8 mouse cellular contexts compared by ENCODE assay signal in the genomic region with DNA sequence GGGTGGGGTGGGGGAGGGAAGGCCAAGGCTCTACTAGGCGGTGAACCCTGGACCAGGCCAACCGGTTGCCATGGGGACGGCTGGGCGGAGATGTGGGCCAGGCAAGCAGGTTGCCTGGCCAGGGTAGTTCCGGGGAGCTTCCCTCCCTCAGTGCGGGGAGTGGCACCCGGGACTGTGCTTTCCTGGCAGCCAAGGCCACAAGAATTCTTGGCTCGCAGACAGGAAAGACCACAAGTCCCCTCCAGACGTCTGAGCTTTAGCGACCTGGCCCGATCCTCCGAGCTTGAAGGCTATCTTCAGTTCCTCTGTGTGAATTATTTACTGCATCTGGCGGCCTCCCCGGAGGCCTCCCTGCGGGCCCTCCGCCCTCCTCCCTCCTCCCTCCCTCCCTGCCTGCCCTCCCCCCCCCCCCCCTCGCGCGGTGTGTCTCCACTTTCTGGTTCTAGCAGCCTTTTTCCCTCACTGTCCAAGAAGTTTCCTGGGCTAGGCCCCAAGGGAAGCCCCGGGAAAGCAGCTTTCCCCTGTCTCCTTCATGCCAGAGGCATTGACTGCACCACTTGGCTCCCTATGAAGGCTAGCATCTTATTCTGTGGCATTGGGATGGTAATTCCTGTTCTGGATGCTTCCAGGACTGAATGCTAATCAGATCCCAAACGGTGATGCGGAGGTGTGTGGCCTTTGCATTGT. TPM values are rescaled to one million over a fixed set of nuclear protein-coding genes. Genes with fewer than 3 reads are reported as not detected.
DNase-seq lines count a peak whose midpoint lies in the region; ATAC-seq lines count a peak whose summit lies in the region.

No protein-coding gene starts in this region.

- DNase-seq in cerebellum, adult 11-12 months: no peak
- DNase-seq in adrenal gland, adult 8-10 months: peak; percentile 71
- DNase-seq in forelimb bud, embryonic 11.5 days (ENCODE audit: low read depth, low spot score): peak; percentile 45
- peak; percentile 85 for DNase-seq in hindbrain, embryonic 10.5 days (ENCODE audit: low spot score)
- DNase-seq in limb, embryonic 10.5 days (ENCODE audit: low spot score): peak; percentile 74
- DNase-seq in urinary bladder, postnatal 14 days (ENCODE audit: low spot score): peak; percentile 72

- H3K4me1 ChIP-seq in hindbrain, embryonic 10.5 days (replicated peaks): peaks cover 55% of the 10 kb centered on the region
- peaks cover 46% of the 10 kb centered on the region for H3K4me1 ChIP-seq in limb, embryonic 10.5 days
- H3K4me1 ChIP-seq in midbrain, embryonic 13.5 days (replicated peaks): peaks cover 54% of the 10 kb centered on the region

- H3K36me3 ChIP-seq in hindbrain, embryonic 10.5 days: no peaks in the 10 kb centered on the region
- no peaks in the 10 kb centered on the region for H3K36me3 ChIP-seq in limb, embryonic 10.5 days
- H3K36me3 ChIP-seq in midbrain, embryonic 13.5 days: no peaks in the 10 kb centered on the region

- peak overlapping the region; percentile 41 for H3K4me2 ChIP-seq in midbrain, embryonic 13.5 days (replicated peaks)

- peaks cover 69% of the 10 kb centered on the region for H3K27me3 ChIP-seq in hindbrain, embryonic 10.5 days (ENCODE audit: insufficient read depth, poor library complexity, severe bottlenecking)
- peaks cover 72% of the 10 kb centered on the region for H3K27me3 ChIP-seq in limb, embryonic 10.5 days (ENCODE audit: low read depth, poor library complexity, severe bottlenecking)
- H3K27me3 ChIP-seq in midbrain, embryonic 13.5 days: peaks cover 10% of the 10 kb centered on the region; the same call in 1 of the 2 replicates

- 0 out of 2 replicates have a peak, but pooled peaks have one; percentile 34 for ATAC-seq in cerebellum, adult (ENCODE audit: insufficient number of reproducible peaks, low FRiP score, low TSS enrichment)
- peak; percentile 78 for ATAC-seq in midbrain, embryonic 13.5 days

- under 1% methylated on average over 21 of the region's 22 CpGs for WGBS in hindbrain, embryonic 10.5 days
- under 1% methylated on average over 21 of the region's 22 CpGs for WGBS in limb, embryonic 10.5 days
- 3% methylated on average over 15 of the region's 22 CpGs for WGBS in midbrain, embryonic 13.5 days

- H3K9me3 ChIP-seq in hindbrain, embryonic 10.5 days: peaks cover 2% of the 10 kb centered on the region; the same call in 1 of the 2 replicates
- no peaks in the 10 kb centered on the region for H3K9me3 ChIP-seq in limb, embryonic 10.5 days (replicated peaks)
- no peaks in the 10 kb centered on the region for H3K9me3 ChIP-seq in midbrain, embryonic 13.5 days

- H3K27ac ChIP-seq in hindbrain, embryonic 10.5 days: peak overlapping the region; percentile 90
- peak overlapping the region; percentile 70; the same call in 1 of the 2 replicates for H3K27ac ChIP-seq in limb, embryonic 10.5 days
- peak overlapping the region; percentile 91 for H3K27ac ChIP-seq in midbrain, embryonic 13.5 days

- peak overlapping the region; percentile 41 for H3K9ac ChIP-seq in midbrain, embryonic 13.5 days (replicated peaks)

- peak overlapping the region; percentile 41 for H3K4me3 ChIP-seq in hindbrain, embryonic 10.5 days
- H3K4me3 ChIP-seq in limb, embryonic 10.5 days: peak overlapping the region; percentile 31
- H3K4me3 ChIP-seq in midbrain, embryonic 13.5 days (replicated peaks): no peak overlapping the region

RNA-seq across cellular contexts. Expression of a gene that starts 10.7 kb away (rescaled TPM):
- 10 to 100 TPM; 29.2 to 33.7 (median 31.2) TPM for total RNA-seq in adrenal gland, adult 8-10 months (2022)
- 2.9 and 5.1 TPM in 2 replicates for polyA plus RNA-seq in hindbrain, embryonic 10.5 days (2016; fragmentation: Nextera tagmentation; extraction: Ambion mirVana)
- 0.55 and 0.60 TPM in 2 replicates for polyA plus RNA-seq in limb, embryonic 10.5 days (2016; fragmentation: Nextera tagmentation; extraction: Ambion mirVana)
- 13.0 and 13.4 TPM in 2 replicates for polyA plus RNA-seq in midbrain, embryonic 13.5 days (2015; fragmentation: Nextera tagmentation; extraction: Ambion mirVana)

RNA-seq across cellular contexts. Expression of a gene that starts 30.3 kb away (rescaled TPM):
- total RNA-seq in adrenal gland, adult 8-10 months (2022): 10 to 100 TPM; 54.2 to 59.0 (median 56.8) TPM
- polyA plus RNA-seq in hindbrain, embryonic 10.5 days (2016; fragmentation: Nextera tagmentation; extraction: Ambion mirVana): 20.2 and 22.6 TPM in 2 replicates
- 20.7 and 21.9 TPM in 2 replicates for polyA plus RNA-seq in limb, embryonic 10.5 days (2016; fragmentation: Nextera tagmentation; extraction: Ambion mirVana)
- 18.3 and 19.9 TPM in 2 replicates for polyA plus RNA-seq in midbrain, embryonic 13.5 days (2015; fragmentation: Nextera tagmentation; extraction: Ambion mirVana)
